Mouse (Mus musculus): ENCODE data around the gene Gm6871.
"Not testable (repeated sequence)": the region's sequence is repeated elsewhere in the genome, so short reads cannot be mapped to it uniquely, and the experiment has no call there.

Gm6871 gene

DNA sequence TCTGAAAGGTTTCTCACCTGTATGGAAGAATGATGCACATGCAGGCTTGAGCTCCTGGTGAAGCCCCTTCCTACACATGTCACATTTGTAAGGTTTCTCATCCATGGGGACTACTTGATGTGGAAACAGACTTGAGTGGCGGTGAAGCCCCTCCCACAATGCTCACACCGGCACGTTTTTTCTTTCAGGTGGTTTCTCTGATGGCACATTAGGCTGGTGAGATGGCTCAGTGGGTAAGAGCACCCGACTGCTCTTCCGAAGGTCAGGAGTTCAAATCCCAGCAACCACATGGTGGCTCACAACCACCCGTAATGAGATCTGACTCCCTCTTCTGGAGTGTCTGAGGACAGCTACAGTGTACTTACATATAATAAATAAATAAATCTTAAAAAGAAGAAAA is at the start of gene Gm6871:
Gm6871 (minus strand) TSS at position 101 of the 400 bp plus-strand sequence.
- ATAC-seq (ENCODE audit: insufficient number of reproducible peaks, low FRiP score, low TSS enrichment) = not testable (repeated sequence)

DNA sequence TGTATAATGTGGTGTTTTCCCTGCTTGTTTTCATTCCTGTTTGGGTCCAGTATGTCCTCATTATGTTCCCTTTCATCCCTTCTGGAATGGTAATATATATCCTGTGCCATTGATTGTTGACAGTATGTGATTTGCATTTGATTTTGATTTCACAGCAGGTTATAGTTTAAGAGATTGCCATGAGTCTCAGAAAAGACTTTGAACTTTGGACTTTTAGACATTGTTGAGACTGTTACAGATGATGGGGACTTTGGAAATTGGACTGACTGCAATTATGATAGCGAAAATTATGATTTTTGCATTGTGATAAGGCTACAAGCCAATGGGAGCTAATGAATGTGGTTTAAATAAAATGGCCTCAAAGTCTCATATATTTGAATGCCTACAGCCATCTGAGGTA is 42.8 kb upstream of the Gm6871 start:
- ATAC-seq (ENCODE audit: insufficient number of reproducible peaks, low FRiP score, low TSS enrichment) = not testable (repeated sequence)

DNA sequence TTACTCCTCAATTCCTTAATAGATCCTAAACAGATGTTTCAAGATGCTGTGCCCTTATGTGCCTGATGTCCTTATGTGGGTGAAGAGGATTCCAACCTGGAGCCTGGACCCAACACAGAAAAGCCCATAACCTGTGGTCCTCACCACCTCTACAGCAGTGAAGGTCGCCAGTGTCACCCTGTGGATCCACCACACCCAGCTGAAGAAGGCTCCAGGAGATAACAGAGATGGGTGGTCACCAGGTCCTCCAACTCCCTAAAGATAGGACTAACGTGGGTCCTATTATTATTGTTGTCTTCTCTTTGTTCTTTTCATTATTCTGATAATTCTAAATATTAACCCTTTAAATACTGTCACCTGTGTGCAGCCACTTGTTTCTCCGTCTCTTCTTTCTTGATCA is 38.2 kb upstream of the Gm6871 start:
- ATAC-seq (ENCODE audit: insufficient number of reproducible peaks, low FRiP score, low TSS enrichment) = no peak

DNA sequence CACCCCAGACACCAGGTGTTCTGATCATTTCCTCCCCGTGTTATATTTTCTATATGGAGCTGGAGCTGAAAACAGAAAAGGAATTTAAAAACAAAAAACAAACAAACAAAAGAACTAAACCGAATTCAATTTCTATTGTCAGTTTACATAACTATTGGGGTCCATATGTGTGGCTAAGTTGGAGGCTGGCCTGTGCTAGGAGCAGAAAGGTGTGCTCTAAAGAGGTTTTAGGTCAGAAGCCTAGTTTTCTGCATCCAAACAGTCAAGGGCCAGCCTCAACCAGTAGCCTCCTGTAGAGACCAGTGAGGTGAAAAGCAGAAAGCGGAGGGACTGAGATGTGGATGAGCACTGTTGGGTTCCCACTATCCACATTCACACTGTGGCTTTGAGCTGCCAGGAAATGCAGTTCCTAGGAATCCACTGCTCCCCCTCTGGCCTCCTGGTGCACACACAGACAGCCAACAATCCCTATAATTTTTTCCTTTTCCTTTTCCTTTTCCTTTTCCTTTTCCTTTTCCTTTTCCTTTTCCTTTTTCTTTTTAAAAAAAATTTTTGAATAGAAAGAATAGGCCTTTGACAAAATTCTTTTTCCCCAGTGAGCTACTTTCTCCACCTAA is 26.6 kb upstream of the Gm6871 start:
- ATAC-seq (ENCODE audit: insufficient number of reproducible peaks, low FRiP score, low TSS enrichment) = no peak

DNA sequence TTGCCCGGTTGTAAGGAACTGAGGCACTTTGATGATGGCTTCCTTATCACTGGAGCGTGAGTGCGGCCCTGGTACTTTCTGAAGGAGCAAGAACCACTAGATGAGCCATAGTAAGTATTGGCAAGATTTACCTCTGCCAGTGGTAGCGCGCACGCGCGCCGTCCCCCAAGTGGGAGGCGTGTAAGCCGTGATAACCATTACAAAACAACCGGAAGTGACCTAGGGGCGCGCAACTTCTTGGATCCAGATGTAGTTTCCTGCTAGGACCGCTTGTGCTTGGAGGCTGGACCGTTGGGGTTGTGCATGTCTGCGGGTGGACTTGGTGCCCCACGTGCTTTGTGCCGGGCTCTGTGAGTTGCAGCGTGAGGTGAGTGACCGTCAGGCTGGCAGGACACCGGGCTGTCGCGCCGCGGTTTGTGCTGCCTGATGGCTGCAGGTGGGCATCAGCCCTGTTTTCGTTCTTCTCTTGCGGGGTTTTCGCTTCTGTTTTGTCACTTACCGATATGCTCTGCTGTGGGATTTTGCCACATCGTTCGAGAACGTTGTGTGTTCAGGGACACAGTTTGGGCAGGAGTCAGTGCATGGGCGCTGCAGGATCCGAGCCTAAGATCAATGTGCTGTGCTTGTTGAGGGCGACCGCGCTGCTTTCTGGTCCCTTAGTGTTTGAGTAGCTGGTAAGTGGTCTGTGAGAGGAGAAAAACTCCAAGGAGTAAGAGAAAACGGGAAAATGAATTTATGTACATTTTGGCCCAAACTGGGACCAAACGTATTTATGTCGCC is 25.8 kb upstream of the Gm6871 start, which contains the start of gene 2610021A01Rik:
2610021A01Rik (plus strand) TSS at position 197 of the 780 bp plus-strand sequence.
- peak; percentile 97 for ATAC-seq (ENCODE audit: insufficient number of reproducible peaks, low FRiP score, low TSS enrichment)

DNA sequence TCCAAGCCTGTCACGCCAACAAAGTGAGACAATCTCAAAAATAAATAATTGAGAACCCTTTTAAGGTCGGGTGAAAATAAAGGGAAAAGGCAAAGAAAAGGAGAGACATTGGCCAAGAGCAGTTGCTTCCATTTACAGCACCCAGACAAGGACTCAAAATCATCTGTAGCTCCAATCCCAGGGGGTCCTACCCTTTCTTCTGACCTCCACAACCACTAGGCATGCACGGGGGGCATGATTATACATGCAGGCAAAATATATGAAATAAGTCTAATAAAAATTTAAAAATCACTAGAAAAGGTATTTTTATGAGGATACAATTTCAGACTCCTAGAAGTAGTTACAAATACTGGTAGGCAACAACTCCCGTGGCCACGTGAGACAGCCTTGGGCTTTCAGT is 25.2 kb upstream of the Gm6871 start:
- ATAC-seq (ENCODE audit: insufficient number of reproducible peaks, low FRiP score, low TSS enrichment) = no peak

DNA sequence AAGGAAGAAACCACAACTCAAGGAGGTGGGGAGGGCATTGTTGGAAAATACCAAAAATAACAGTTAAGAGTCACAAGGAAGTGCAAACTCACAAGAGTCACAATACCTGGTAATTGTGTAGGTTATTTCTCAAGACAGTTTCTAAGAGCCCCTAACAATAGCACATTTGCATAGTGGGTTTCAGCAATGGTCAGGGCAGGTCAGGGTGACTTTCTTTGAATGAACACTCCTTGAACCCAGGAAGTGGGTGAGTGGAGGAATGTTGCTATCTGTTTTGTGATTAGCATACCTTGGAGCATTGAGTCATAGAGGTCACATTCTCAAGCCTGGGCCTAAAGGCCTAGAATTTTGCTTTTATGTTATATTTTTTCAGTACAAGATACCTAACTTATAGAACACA is 14.4 kb upstream of the Gm6871 start:
- ATAC-seq (ENCODE audit: insufficient number of reproducible peaks, low FRiP score, low TSS enrichment) = not testable (repeated sequence)

DNA sequence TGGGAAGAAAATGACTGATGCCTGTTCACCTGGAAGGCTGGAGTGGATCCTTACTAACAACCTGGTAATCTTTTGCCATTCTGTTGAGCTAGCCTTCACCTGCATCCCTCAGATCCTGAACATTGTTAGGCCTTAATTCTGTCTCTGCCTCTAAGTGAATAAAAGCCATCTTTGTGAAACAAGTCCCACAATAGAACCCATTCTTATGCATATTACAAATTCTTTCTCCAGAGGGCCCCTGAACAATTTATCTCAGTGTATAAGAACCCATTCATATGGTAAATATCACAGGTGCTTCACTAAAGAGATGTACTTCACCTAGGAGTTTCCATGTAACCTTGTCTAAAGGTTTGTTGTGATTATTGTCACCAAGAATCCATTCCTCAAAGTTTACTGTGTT is 8.6 kb upstream of the Gm6871 start:
- ATAC-seq (ENCODE audit: insufficient number of reproducible peaks, low FRiP score, low TSS enrichment) = no peak

DNA sequence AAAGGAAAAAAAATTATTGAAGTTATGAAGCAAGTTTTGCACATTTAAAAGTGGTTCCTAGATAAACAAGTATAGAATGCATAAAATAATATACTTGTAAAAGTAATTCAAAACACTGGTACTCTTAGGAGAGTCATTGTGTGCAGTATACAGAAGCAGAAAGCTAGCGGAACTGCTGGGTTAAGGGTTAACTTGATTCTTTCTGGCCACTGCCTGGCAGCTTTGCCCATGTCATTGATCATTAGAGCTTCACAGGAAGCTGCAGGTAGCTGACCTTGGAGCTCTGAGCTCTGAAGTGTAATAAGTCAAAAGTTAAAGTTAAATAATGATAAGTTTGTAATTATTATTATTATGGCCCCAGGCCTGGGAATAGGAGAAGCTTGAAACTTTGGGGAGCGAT is 4.5 kb upstream of the Gm6871 start:
- ATAC-seq (ENCODE audit: insufficient number of reproducible peaks, low FRiP score, low TSS enrichment) = no peak

DNA sequence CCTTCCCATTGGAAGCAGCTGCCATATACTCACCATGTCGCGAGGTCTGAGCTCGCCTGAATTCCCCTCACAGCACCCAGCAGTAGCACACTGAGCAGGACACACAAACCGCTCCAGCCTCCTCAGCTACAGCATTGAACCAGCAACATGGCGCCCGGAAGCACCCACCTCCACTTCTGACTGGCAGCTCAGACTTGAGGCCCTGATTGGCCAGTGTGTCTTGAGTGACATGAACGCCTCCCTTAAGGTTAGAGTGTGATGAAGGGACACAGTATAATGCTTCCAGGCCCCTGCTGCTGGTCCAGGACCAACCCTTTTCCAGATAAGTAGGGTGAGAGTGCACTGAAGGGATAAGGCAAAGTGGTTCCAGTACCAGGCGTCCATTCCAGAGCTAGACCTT is 12.8 kb downstream of the Gm6871 start:
- ATAC-seq (ENCODE audit: insufficient number of reproducible peaks, low FRiP score, low TSS enrichment) = no peak

DNA sequence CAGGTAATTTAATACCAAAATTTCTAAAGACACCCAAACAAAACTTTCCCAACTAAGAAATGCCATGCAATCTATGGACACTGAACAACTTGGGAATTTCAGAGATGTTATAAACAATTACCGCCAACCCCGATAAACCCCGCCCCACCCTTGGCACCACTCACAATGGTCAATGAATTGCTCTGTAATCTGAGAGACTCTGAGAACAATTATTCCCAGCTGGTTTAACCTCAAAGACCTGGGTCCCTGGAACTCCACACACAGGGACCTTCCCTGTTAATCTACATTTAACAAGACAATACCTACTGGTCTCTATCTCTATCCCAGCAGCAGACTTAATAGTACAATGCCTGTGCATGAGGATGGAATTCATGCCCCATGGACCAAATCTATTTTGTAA is 60.8 kb downstream of the Gm6871 start:
- ATAC-seq (ENCODE audit: insufficient number of reproducible peaks, low FRiP score, low TSS enrichment) = no peak

DNA sequence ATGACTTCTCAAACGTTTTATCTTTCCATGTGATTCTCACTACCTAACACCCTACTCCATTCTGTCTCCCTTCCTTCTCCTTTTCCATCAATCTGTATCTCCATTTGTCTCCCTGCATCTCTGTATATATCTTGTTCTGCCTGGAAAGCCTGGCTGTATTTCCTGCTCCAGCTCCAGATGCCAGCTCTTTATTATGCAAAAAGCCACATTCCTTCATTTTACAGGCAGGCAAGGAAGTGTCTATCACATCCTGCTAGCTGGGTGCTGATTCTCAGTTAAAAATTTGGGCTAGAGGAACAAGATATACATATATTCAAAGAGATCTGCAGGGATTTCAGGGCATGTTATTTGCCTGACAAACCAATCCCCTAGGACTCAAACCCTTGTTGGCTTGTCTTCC is 61.3 kb downstream of the Gm6871 start:
- no peak for ATAC-seq (ENCODE audit: insufficient number of reproducible peaks, low FRiP score, low TSS enrichment)

DNA sequence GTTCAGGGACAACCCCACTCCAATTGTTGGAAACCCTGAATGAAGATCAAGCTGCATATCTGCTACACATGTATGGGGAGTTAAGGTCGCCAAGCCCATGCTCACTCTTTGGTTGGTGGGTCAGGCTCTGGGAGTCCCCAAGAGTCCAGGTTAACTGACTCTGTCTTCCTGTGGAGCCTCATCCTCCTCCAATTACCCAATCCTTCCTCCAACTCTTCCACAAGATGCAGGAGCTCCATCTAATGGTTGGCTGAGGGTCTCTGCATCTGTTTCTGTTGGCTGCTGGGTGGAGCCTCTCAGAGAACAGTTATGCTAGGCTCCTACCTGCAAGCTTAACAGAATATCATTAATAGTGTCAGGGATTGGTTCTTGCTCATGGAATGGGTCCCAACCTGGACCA is 71.1 kb downstream of the Gm6871 start:
- no peak for ATAC-seq (ENCODE audit: insufficient number of reproducible peaks, low FRiP score, low TSS enrichment)

DNA sequence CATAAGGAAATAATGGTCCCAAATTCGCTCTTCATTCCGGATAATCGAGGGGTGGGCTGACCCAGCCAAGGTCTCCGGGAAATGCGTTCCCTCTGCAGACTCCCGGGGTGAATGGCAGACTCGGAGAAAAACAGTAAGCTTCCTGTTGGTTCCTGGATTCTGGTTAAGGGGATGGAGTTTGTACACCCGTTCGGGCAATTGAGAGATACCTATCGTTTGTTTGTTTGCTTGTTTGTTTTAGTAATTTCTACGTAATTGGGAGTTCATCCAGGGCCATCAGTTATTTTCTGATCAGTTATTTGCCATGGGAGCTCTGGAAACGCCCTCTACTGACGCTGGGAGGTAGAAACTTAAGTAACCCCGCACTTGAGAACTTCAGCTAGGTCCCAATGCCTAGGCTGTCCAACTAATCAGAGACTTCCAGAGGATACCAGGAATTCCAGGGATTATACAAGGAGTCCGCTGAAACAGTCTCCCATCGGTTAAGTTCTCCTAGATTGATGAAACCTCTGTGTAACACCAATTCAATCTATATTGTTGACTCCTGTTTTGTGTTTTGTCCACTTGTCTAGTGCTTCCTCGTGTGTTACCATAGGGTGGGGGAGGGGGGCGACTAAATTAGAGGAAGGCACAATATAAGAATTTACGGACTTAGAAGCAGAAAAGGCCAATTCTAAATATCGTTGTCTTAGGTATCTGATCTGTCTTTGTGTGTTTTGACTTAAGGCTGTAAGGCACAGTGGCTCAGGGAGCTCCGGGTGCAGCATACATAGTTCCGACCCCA is 73.1 kb downstream of the Gm6871 start:
- no peak for ATAC-seq (ENCODE audit: insufficient number of reproducible peaks, low FRiP score, low TSS enrichment)

DNA sequence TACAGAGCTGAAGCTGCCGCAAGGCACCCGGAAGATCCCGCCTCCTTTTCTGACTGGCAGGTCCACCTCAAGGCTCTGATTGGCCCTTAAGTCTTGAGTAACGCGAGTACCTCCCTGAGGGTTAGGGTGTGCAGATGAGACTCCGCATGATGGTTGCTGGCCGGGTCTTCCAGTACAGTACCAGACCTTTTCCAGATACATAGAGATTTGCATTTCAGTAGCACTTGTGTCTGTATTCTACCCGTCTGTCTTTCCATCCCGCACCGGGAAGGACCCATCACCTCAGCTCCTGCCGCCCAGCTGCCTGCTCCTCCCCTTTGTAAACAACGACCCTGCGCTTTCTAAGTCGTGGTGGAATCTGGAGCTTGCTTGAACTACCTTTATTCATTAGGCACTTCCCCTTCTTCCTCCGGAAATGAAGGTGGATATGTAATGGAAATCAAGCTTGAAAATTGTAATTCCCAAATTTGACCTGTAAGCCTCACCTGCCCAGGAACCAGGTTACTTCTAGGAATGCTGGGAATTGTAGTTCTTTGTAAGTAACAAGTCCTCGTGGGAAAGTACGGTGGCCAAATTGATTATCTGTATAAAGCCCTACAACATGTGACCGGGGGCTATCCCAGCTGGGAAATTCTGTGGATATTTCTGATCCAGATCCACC is 73.9 kb downstream of the Gm6871 start, which contains the start of the genes Gm20449 and AW146154:
Gm20449 (minus strand) TSS at position 29 of the 661 bp plus-strand sequence.
AW146154 (minus strand) TSS at position 502 of the 661 bp plus-strand sequence.
- peak; percentile 98 for ATAC-seq (ENCODE audit: insufficient number of reproducible peaks, low FRiP score, low TSS enrichment)

DNA sequence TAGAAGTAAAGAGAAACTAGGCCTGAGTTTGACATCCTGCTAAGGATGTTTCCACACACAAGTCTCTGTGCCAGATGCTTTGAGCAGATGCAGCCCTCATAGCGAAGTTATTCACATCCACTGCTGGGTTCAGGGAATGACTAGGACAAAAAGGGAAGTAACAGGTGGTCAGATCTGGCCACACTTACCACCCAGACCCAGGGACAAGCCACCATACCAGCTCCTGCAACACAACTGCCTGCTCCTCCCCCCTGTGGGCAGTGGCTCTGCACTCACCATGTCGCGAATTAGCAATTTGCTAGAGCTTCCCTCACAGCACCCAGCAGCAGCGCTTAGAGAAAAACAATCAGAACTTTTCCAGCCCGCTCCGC is 74.5 kb downstream of the Gm6871 start:
- ATAC-seq (ENCODE audit: insufficient number of reproducible peaks, low FRiP score, low TSS enrichment) = peak; percentile 54; the same call in 1 of the 2 replicates

DNA sequence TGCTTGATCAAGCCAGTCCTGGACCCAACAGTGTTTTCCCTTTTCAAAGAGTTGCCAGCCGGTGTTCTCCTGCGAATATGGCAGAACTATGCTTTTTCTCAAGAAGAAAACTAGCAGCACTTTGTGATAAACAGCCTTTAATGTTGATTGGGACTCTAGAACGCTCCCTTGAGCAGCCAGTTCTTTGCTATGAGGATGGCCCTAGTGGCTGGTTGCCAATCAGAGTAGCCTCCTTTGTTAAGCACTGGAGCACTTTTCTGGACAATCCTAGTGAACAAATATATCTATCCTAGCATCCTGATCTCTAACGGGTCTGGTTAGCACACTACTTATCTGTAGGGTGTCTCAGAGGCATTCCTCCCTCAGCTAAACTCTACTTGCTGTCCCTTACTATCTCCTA is 75.0 kb downstream of the Gm6871 start:
- not testable (repeated sequence) for ATAC-seq (ENCODE audit: insufficient number of reproducible peaks, low FRiP score, low TSS enrichment)

DNA sequence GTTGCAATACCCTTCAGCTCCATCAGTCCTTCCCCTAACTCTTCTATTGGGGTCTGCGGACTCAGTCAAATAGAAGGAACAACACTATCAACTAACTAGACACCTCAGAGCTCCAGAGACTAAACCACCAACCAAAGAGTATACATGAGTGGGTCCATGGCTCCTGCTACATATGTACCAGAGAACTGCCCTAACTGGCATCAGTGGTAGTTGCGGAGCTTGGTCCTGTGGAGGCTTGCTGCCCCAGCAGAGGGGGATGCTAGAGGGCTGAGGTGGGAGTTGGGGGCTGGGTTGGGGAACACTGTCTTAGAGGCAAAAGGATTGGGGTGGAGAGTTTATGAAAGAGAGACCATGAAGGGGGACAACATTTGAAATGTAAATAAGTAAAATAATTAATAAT is 75.6 kb downstream of the Gm6871 start:
- no peak for ATAC-seq (ENCODE audit: insufficient number of reproducible peaks, low FRiP score, low TSS enrichment)

Measured in cerebellum, adult (tissue).